Mouse (Mus musculus) c-Kit-positive CD71-positive TER-119-negative erythroid progenitor cells, embryonic 14.5 days (primary cell): ENCODE data around the gene Syt8.

Experiments
- DNase-seq: peaks from one replicate; pipeline ENCODE4 v3.0.0-alpha.2; 2013; ENCODE audit warnings: low read depth

The Syt8 gene

GRCm38 (mm10) chr7:142409603-142410002, 25.0 kb upstream of the Syt8 start:
- DNase-seq: no peak

GRCm38 (mm10) chr7:142413285-142413684, 21.4 kb upstream of the Syt8 start:
- DNase-seq: no peak

- no peak for DNase-seq
Measured at GRCm38 (mm10) chr7:142415314-142415713, 19.3 kb upstream of the Syt8 start.

GRCm38 (mm10) chr7:142416225-142416624, 18.4 kb upstream of the Syt8 start:
- DNase-seq: no peak

- no peak for DNase-seq
Measured at GRCm38 (mm10) chr7:142418027-142418426, 16.6 kb upstream of the Syt8 start.

GRCm38 (mm10) chr7:142418679-142419078, 16.0 kb upstream of the Syt8 start:
- DNase-seq: no peak

GRCm38 (mm10) chr7:142419887-142420286, 14.8 kb upstream of the Syt8 start:
- DNase-seq: peak; percentile 44

GRCm38 (mm10) chr7:142421826-142422225, 12.8 kb upstream of the Syt8 start:
- DNase-seq: no peak

GRCm38 (mm10) chr7:142425641-142426213, 8.9 kb upstream of the Syt8 start:
- DNase-seq: no peak

- DNase-seq: no peak
Measured at GRCm38 (mm10) chr7:142428213-142428612, 6.4 kb upstream of the Syt8 start.

GRCm38 (mm10) chr7:142430160-142430678, 4.4 kb upstream of the Syt8 start:
- DNase-seq: no peak

GRCm38 (mm10) chr7:142431106-142431505, 3.5 kb upstream of the Syt8 start:
- DNase-seq: no peak

- no peak for DNase-seq
Measured at GRCm38 (mm10) chr7:142433623-142434022, 1.0 kb upstream of the Syt8 start.

- peak; percentile 63 for DNase-seq
Measured at GRCm38 (mm10) chr7:142435524-142435923, 874 bp downstream of the Syt8 start.

- DNase-seq: no peak
Measured at GRCm38 (mm10) chr7:142437324-142437723, 2.7 kb downstream of the Syt8 start.

- no peak for DNase-seq
Measured at GRCm38 (mm10) chr7:142439966-142440365, 5.3 kb downstream of the Syt8 start.

- no peak for DNase-seq
Measured at GRCm38 (mm10) chr7:142440657-142441114, 6.0 kb downstream of the Syt8 start.

- no peak for DNase-seq
Measured at GRCm38 (mm10) chr7:142441585-142441984, 6.9 kb downstream of the Syt8 start, which contains the start of gene Tnni2. TSS of gene Tnni2 (plus strand) at chr7:142441808.

GRCm38 (mm10) chr7:142442081-142442907, 7.6 kb downstream of the Syt8 start:
- DNase-seq: no peak

GRCm38 (mm10) chr7:142442908-142443420, 8.3 kb downstream of the Syt8 start:
- DNase-seq: no peak

GRCm38 (mm10) chr7:142443474-142443873, 8.8 kb downstream of the Syt8 start:
- DNase-seq: no peak

GRCm38 (mm10) chr7:142444171-142444570, 9.5 kb downstream of the Syt8 start:
- DNase-seq: no peak

- DNase-seq: no peak
Measured at GRCm38 (mm10) chr7:142445324-142445723, 10.7 kb downstream of the Syt8 start.
